Mouse (Mus musculus) limb, embryonic 12.5 days (tissue): ENCODE data around the gene Pan3. TPM values are rescaled to one million over a fixed set of nuclear protein-coding genes. Genes with fewer than 3 reads are reported as not detected.

Experiments used
- ATAC-seq: fragments of 200-750 bp; cut with Nextera tagmentation; 2 replicates; pipeline ENCODE4 v1.8.0; 2017; ENCODE audit warnings: low read depth, moderate TSS enrichment; ENCODE audit not compliant: insufficient number of reproducible peaks, insufficient read depth, low FRiP score, low TSS enrichment
- H3K27ac ChIP-seq: fragments of 300-500 bp; sonication (generic); 2 replicates; pipeline ENCODE4 v1.5.1; 2016; ENCODE audit warnings: mild to moderate bottlenecking, moderate library complexity
- H3K27me3 ChIP-seq: fragments of 300-500 bp; sonication (generic); 2 replicates; pipeline ENCODE4 v1.6.1; 2016; ENCODE audit warnings: mild to moderate bottlenecking, moderate library complexity
- H3K36me3 ChIP-seq: fragments of 300-500 bp; sonication (generic); 2 replicates; pipeline ENCODE4 v1.6.1; 2016; ENCODE audit warnings: mild to moderate bottlenecking, moderate library complexity
- H3K4me1 ChIP-seq: fragments of 300-500 bp; sonication (generic); replicated peaks from 2 replicates; pipeline ENCODE4 v1.6.1; 2016
- H3K4me2 ChIP-seq: fragments of 300-500 bp; sonication (generic); 2 replicates; pipeline ENCODE4 v1.6.1; 2016; ENCODE audit warnings: mild to moderate bottlenecking, moderate library complexity
- H3K4me3 ChIP-seq: fragments of 300-500 bp; sonication (generic); replicated peaks from 2 replicates; pipeline ENCODE4 v1.5.1; 2016; ENCODE audit warnings: mild to moderate bottlenecking
- H3K9ac ChIP-seq: fragments of 300-500 bp; sonication (generic); replicated peaks from 2 replicates; pipeline ENCODE4 v1.6.1; 2016; ENCODE audit warnings: mild to moderate bottlenecking, moderate library complexity
- H3K9me3 ChIP-seq: fragments of 300-500 bp; sonication (generic); 2 replicates; pipeline ENCODE4 v1.6.1; 2016; ENCODE audit warnings: mild to moderate bottlenecking, moderate library complexity
- WGBS: fragments of 180-500 bp; shearing (Covaris S2); methylation state at CpG from one replicate; pipeline ENCODE4 v1.1.7; 2016; 5-methylcytosine and 5-hydroxymethylcytosine counted together
- polyA plus RNA-seq: library from polyadenylated mRNA; unstranded; fragments of >200 nt; fragmentation: Nextera tagmentation; extraction: Ambion mirVana; gene quantifications from 2 replicates; pipeline ENCODE4 v1.2.1, GENCODE M21; 2016

Pan3 gene
- polyA plus RNA-seq, 1 experiment from 2014 or later: 56.7 TPM

- Histone ChIP-seq H3K4me1 (0 out of 2 replicates have a peak, but pooled peaks cover 3% of the 10 kb centered on the region), H3K9ac (no peak overlapping the region), H3K9me3 (no peaks in the 10 kb centered on the region), H3K36me3 (peaks cover 8% of the 10 kb centered on the region; the same call in 1 of the 2 replicates), H3K4me2 (no peak overlapping the region), H3K27me3 (no peaks in the 10 kb centered on the region), H3K27ac (no peak overlapping the region), H3K4me3 (no peak overlapping the region)
- no peak for ATAC-seq
- WGBS: 73% methylated on average over 3 of the region's 3 CpGs
These were observed 54.2 kb downstream of the Pan3 start for GRCm38 (mm10) chr5:147484142-147484541.

- Histone ChIP-seq H3K4me2 (no peak overlapping the region), H3K9me3 (no peaks in the 10 kb centered on the region), H3K4me1 (0 out of 2 replicates have a peak, but pooled peaks cover 8% of the 10 kb centered on the region), H3K27ac (no peak overlapping the region), H3K4me3 (no peak overlapping the region), H3K36me3 (peaks cover 8% of the 10 kb centered on the region; the same call in 1 of the 2 replicates), H3K27me3 (no peaks in the 10 kb centered on the region), H3K9ac (no peak overlapping the region)
- ATAC-seq: no peak
- whole genome bisulfite sequencing: 61% methylated on average over 6 of the region's 6 CpGs
These were observed 59.3 kb downstream of the Pan3 start for GRCm38 (mm10) chr5:147489226-147489625.

- Histone ChIP-seq H3K36me3 (peaks cover 13% of the 10 kb centered on the region; the same call in 1 of the 2 replicates), H3K4me2 (no peak overlapping the region), H3K27ac (no peak overlapping the region), H3K4me3 (no peak overlapping the region), H3K9ac (no peak overlapping the region), H3K27me3 (no peaks in the 10 kb centered on the region), H3K9me3 (no peaks in the 10 kb centered on the region), H3K4me1 (0 out of 2 replicates have a peak, but pooled peaks cover 8% of the 10 kb centered on the region)
- ATAC-seq: no peak
- WGBS: 85% methylated on average over 5 of the region's 5 CpGs
These were observed 60.9 kb downstream of the Pan3 start for GRCm38 (mm10) chr5:147490907-147491306.

GRCm38 (mm10) chr5:147492511-147492910 is 62.5 kb downstream of the Pan3 start:
- ATAC-seq: no peak
- Histone ChIP-seq H3K36me3 (peaks cover 13% of the 10 kb centered on the region; the same call in 1 of the 2 replicates), H3K4me2 (no peak overlapping the region), H3K4me1 (peaks cover 10% of the 10 kb centered on the region; the same call in 1 of the 2 replicates), H3K9me3 (no peaks in the 10 kb centered on the region), H3K27ac (no peak overlapping the region), H3K9ac (no peak overlapping the region), H3K27me3 (no peaks in the 10 kb centered on the region), H3K4me3 (no peak overlapping the region)
- WGBS: 74% methylated on average over 3 of the region's 3 CpGs

- no peak overlapping the region for H3K9ac ChIP-seq
- no peaks in the 10 kb centered on the region for H3K27me3 ChIP-seq
- 71% methylated on average over 1 of the region's 1 CpGs for WGBS
- H3K36me3 ChIP-seq: peaks cover 13% of the 10 kb centered on the region; the same call in 1 of the 2 replicates
- peaks cover 17% of the 10 kb centered on the region; the same call in 1 of the 2 replicates for H3K4me1 ChIP-seq
- no peak overlapping the region for H3K4me2 ChIP-seq
- ATAC-seq: no peak
- H3K9me3 ChIP-seq: no peaks in the 10 kb centered on the region
- no peak overlapping the region for H3K27ac ChIP-seq
- H3K4me3 ChIP-seq: no peak overlapping the region
These were observed 63.2 kb downstream of the Pan3 start for GRCm38 (mm10) chr5:147493205-147493604.

- no peak for ATAC-seq
- WGBS: 85% methylated on average over 8 of the region's 8 CpGs
- no peak overlapping the region for H3K4me3 ChIP-seq
These were observed 63.7 kb downstream of the Pan3 start for GRCm38 (mm10) chr5:147493685-147494084.

GRCm38 (mm10) chr5:147494388-147494787 is 64.4 kb downstream of the Pan3 start:
- Histone ChIP-seq H3K27me3 (no peaks in the 10 kb centered on the region), H3K4me1 (peaks cover 16% of the 10 kb centered on the region; the same call in 1 of the 2 replicates)

More at GRCm38 (mm10) chr5:147493685-147494084, 63.7 kb downstream of the Pan3 start:
- Histone ChIP-seq H3K27me3 (no peaks in the 10 kb centered on the region), H3K4me1 (peaks cover 16% of the 10 kb centered on the region; the same call in 1 of the 2 replicates), H3K36me3 (peaks cover 9% of the 10 kb centered on the region; the same call in 1 of the 2 replicates), H3K9ac (no peak overlapping the region), H3K9me3 (no peaks in the 10 kb centered on the region), H3K4me2 (no peak overlapping the region), H3K27ac (no peak overlapping the region)

GRCm38 (mm10) chr5:147494791-147495376 is 64.9 kb downstream of the Pan3 start:
- Histone ChIP-seq H3K27me3 (no peaks in the 10 kb centered on the region), H3K4me1 (peaks cover 16% of the 10 kb centered on the region; the same call in 1 of the 2 replicates), H3K27ac (no peak overlapping the region), H3K4me3 (no peak overlapping the region), H3K9ac (no peak overlapping the region), H3K36me3 (0 out of 2 replicates have a peak, but pooled peaks cover 5% of the 10 kb centered on the region), H3K9me3 (no peaks in the 10 kb centered on the region), H3K4me2 (no peak overlapping the region)
- WGBS: 88% methylated on average over 10 of the region's 10 CpGs
- no peak for ATAC-seq

More at GRCm38 (mm10) chr5:147494388-147494787, 64.4 kb downstream of the Pan3 start:
- no peak overlapping the region for H3K9ac ChIP-seq
- no peak overlapping the region for H3K27ac ChIP-seq
- no peak overlapping the region for H3K4me2 ChIP-seq
- no peak for ATAC-seq
- no peak overlapping the region for H3K4me3 ChIP-seq
- no peaks in the 10 kb centered on the region for H3K9me3 ChIP-seq
- 93% methylated on average over 4 of the region's 4 CpGs for WGBS
- 0 out of 2 replicates have a peak, but pooled peaks cover 5% of the 10 kb centered on the region for H3K36me3 ChIP-seq

- Histone ChIP-seq H3K27me3 (no peaks in the 10 kb centered on the region), H3K4me3 (no peak overlapping the region), H3K4me2 (no peak overlapping the region), H3K9me3 (no peaks in the 10 kb centered on the region), H3K4me1 (peaks cover 16% of the 10 kb centered on the region; the same call in 1 of the 2 replicates), H3K9ac (no peak overlapping the region), H3K36me3 (0 out of 2 replicates have a peak, but pooled peaks cover 5% of the 10 kb centered on the region), H3K27ac (no peak overlapping the region)
- ATAC-seq: no peak
- 89% methylated on average over 2 of the region's 2 CpGs for WGBS
These were observed 66.0 kb downstream of the Pan3 start for GRCm38 (mm10) chr5:147495961-147496360.

- no peak overlapping the region for H3K9ac ChIP-seq
- no peak overlapping the region for H3K4me2 ChIP-seq
- no peaks in the 10 kb centered on the region for H3K27me3 ChIP-seq
- ATAC-seq: no peak
- H3K9me3 ChIP-seq: no peaks in the 10 kb centered on the region
- no peak overlapping the region for H3K4me3 ChIP-seq
- 0 out of 2 replicates have a peak, but pooled peaks cover 5% of the 10 kb centered on the region for H3K36me3 ChIP-seq
- peaks cover 16% of the 10 kb centered on the region; the same call in 1 of the 2 replicates for H3K4me1 ChIP-seq
- WGBS: 82% methylated on average over 4 of the region's 4 CpGs
- H3K27ac ChIP-seq: no peak overlapping the region
These were observed 67.0 kb downstream of the Pan3 start for GRCm38 (mm10) chr5:147496921-147497320.

GRCm38 (mm10) chr5:147497714-147498113 is 67.8 kb downstream of the Pan3 start:
- 44% methylated on average over 2 of the region's 3 CpGs for WGBS
- ATAC-seq: no peak
- Histone ChIP-seq H3K36me3 (0 out of 2 replicates have a peak, but pooled peaks cover 5% of the 10 kb centered on the region), H3K9ac (no peak overlapping the region), H3K4me2 (no peak overlapping the region), H3K4me1 (peaks cover 11% of the 10 kb centered on the region; the same call in 1 of the 2 replicates), H3K27me3 (no peaks in the 10 kb centered on the region), H3K9me3 (no peaks in the 10 kb centered on the region), H3K4me3 (no peak overlapping the region), H3K27ac (no peak overlapping the region)
